Mouse (Mus musculus) brain, embryonic 18.5 days (tissue): ENCODE results near the gene Zdhhc5.
"Not testable (repeated sequence)": the region's sequence is repeated elsewhere in the genome, so short reads cannot be mapped to it uniquely, and the experiment has no call there.

Experiments used
- DNase-seq: peaks from one replicate; pipeline ENCODE4 v3.0.0-alpha.2; 2012; ENCODE audit warnings: low read depth, low spot score

The Zdhhc5 gene

DNA sequence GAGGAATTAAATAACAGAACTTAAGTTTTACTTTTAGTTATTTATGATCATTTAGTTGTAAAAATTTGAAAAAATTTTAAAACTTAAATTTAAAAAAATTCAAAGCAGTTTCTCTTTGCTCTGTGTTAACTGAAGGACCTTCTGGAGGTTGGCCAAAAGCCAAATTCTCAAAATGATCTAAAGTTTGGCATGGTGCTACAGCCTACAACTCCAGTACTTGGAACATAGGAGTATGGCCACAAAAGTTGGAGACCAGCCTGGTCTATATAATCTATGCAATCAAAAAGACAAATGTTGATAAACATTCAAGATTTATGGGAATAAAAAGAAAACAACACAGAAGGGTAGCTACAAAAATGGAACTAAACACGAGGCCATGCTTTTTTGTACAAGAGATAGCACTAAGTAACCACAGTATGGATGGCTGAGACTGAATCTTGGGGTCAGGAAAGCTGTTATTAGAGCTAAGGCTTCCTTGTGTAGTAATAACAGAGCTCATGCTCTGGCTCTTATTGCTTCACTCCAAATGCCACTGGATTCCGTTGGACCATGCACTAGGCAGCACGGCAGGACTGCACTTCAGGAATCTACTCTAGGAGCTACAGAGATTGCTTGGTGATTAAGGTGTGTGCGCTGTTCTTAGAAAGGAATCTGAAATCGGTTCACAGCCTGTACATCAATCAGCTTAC lies 19.8 kb downstream of the Zdhhc5 start:
- DNase-seq = no peak

DNA sequence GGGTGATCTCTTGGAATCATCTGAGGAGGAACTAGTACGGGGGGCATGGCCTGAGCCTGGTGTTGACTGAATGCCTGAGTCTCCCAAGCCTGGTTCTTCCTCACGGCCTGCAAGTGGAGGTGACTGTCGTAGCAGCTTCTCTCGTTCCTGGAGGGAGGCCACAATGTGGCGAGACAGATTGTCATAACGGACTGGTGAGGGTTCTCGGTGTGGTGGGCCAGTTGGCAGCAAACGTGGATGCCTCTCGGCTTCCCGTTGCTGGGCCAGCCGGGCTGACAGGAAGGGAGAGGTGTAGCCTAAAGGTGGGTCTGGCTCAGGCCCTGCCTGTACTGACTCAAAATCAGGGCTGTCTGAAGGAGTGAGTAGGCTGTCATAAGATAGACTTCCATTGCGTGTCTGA lies 24.9 kb downstream of the Zdhhc5 start:
- DNase-seq = no peak

DNA sequence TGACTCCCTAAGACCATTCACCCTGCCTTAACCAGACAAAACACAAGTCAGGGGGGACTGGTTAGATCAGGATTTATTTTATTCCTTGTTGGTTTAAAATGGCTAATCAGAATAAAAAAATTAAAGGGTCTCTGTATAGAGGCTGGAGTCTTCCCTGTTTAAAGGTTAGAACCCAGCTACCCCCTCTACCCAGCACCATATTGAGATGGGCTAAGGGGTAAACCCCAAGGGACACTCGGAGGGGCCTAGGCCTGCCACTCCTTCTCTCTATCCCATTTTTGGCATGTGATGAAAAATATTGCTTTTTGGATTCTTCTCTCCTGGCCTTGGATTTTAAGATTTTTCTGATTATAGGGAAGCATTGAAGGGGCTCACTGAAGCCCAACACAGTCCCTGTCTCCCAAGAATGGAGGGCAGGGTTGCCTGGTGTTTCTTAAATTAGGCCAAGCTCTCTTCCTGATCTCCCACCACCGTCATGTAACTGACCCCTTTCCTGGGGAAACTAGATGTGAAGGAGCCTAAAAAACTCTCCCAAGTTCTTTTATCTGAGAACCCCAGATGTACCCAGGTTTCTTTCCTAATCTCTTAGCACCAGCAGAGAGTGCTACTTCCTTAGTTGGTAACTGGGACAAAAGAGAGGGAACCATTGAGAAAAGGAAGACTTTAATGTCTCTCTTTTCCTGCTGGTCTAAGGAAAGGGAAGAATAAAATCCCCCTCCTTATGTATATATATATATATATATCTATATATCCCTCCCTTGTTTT lies 26.7 kb downstream of the Zdhhc5 start:
- DNase-seq = no peak

DNA sequence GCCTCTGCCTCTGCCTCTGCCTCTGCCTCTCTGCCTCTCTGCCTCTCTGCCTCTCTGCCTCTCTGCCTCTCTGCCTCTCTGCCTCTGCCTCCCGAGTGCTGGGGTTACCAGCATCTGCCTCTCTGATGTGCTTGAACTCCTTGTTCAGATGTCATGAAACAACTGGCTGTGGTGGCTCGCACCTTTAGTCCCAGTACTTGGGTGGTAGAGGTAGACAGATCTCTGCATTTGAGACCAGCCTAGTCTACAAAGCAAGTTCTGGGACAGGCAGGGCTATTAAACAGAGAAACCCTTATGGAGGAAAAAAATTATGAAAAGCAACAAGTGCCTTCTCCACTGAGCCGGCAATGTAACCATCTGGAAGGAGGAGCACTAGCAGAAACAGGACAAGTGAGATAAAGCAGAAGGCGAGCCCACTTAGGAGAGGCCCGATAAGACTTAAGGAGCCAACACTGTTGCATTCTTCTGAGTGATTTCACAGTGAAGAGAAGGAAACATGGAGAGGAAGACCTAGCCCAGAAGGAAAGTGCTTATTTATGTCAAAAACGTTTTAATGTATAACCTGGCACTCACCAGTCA lies 32.3 kb downstream of the Zdhhc5 start:
- no peak for DNase-seq

GRCm38 (mm10) chr2:84679016-84679415 lies 36.0 kb downstream of the Zdhhc5 start, which contains the start of gene Tmx2:
Gene Tmx2, minus strand, starts transcription at chr2:84679140.
- DNase-seq = no peak

GRCm38 (mm10) chr2:84677968-84678880 lies 36.8 kb downstream of the Zdhhc5 start, which contains the start of the genes Gm28635 and Med19:
Gene Gm28635, minus strand, starts transcription at chr2:84678041.
Gene Med19, plus strand, starts transcription at chr2:84678402.
- peak; percentile 99 for DNase-seq

DNA sequence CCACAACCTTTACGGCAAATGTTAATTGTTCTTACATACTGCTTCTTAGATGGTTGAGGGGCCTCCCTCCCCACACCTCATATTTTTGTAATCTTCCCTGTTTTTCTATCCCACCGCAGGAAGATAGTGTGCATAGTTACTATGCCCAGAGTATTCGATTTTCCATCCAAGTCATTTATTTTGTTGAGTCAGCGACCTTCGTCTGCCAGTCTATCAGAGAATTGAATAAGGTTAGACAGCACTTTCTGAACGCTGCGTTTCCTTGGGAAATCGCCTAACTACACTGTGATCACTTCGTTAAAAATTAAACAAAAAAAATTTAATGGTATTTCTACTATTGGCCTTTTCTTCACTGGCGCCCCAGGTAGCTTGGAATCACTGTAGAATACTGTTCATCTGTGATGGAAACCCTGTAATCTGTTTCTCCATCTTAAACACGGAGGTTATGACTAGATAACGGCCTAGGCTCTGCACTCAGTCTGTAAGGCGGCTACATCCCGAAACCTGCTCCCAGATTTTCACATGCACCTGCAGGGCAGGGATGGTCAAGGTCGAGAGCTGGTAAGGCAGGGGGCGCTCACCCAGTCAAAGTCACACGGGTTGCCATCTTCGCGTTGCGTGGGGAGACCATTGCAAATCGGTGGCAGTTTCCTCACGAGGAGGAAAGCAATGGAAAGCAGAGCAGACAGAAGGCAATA lies 37.6 kb downstream of the Zdhhc5 start:
- DNase-seq = no peak

DNA sequence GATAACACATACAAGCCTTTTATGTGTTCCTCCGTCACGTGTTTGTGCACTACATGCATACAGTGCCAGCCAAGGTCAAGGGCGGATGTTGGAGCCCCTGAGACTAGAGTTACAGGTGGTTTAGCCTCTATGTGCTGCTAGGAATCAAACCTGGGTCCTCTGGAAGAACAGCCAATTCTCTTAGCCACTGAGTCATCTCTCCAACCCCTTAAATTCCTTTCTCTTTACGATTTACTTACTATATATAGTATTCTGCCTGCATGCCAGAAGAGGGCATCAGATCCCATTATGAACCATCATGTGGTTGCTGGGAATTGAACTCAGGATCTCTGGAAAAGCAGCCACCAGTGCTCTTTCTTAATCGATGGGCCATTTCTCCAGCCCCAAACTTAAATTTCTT lies 43.4 kb downstream of the Zdhhc5 start:
- DNase-seq = not testable (repeated sequence)

- peak; percentile 93 for DNase-seq
Measured at GRCm38 (mm10) chr2:84670569-84670933, 44.4 kb downstream of the Zdhhc5 start, which contains the start of gene Selenoh. Gene Selenoh, minus strand, starts transcription at chr2:84670770.

DNA sequence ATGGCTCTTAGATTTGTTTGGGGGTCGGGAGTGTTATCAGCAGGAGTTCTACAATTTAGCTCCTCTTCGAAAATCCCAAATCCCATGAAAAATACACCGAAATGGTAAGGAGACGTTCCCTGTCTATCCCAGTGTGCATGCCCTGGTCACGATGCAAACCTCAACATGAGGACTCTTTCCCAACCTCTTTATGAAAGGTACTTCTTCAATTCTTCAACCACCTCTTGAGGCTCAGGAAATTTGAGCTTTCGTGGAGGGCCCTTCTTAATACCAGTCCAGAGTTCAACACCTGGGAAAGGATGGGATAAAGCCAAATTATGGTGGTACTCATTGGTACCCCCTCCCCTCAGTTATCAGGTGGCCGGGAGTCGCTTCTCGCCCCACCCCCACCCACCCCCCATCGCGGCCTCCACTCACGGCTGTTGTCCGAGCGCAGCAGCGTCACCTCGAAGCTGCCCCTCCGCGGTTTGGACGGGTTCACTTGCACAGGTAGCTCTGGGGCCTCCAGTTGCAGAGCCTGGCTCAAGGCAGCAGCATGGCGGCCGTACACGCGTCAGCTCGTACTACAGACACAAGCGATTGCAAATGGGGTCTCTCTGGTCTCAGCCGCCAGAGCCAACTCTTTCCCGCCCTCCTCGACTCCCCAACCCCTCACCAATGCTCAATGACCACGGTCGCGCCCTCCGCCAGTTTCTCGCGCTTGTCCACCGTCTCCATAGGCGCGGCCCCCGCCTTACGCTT lies 45.0 kb downstream of the Zdhhc5 start:
- no peak for DNase-seq

GRCm38 (mm10) chr2:84666081-84666480 lies 48.9 kb downstream of the Zdhhc5 start:
- no peak for DNase-seq

DNA sequence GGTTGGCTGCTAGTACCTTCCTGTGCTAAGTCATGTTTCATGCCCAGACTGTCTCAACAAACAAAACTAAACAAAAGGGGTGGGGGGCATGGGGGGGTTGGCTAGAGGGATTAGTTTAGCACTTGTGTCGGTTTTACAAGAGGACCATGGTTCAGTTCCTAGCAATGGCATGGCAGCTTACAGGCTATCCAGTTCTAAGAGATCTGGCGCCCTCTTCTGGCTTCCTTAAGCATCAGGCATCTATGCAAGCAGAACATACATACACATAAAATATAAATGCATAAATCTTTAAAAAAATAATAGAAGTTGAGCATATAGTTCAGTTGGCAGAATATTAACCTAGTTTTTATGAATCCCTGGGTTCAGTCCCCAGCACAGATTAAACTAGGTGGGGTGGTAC lies 52.1 kb downstream of the Zdhhc5 start:
- no peak for DNase-seq

DNA sequence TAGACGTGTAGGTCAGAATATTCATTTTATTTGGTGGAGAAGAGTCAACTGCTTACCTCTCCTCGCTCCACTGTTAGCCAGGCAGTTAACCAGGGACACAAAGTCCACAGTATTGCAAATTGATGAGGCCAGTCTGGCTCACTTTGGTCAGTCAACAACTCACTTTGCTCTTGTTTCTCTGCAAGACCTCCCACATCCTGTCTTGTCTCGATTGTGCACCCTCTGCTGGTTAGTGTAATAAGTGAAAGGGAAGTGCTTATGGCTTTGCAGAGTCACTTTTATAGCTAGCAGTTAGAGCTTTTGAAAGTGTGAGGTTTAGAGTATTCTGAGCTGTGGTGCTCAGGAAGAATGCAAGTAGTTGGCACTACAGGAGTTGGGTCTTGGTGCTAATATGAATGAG lies 54.7 kb downstream of the Zdhhc5 start:
- no peak for DNase-seq

DNA sequence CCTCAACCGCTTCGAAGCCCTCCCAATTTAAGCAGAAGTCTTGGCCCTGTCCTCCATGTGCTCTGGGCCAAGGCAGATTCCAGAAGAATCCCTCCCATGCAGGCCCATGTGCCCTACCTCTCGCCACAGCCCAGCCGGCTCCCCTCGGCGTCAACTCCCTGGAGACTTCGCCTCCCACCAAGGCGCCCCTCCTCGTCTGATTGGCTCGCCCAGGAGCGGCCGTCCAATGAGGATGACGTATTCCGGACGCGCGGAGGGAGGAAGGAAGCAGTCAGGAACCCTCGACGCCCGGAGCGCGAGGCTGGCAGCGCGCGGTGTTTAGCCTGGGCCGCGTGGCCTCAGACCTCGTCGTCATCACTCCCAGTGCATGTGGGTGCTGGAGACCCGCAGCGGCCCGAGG lies 56.2 kb downstream of the Zdhhc5 start, which contains the start of gene Btbd18:
Gene Btbd18, plus strand, starts transcription at position 274 of the 400 bp plus-strand sequence.
- no peak for DNase-seq

DNA sequence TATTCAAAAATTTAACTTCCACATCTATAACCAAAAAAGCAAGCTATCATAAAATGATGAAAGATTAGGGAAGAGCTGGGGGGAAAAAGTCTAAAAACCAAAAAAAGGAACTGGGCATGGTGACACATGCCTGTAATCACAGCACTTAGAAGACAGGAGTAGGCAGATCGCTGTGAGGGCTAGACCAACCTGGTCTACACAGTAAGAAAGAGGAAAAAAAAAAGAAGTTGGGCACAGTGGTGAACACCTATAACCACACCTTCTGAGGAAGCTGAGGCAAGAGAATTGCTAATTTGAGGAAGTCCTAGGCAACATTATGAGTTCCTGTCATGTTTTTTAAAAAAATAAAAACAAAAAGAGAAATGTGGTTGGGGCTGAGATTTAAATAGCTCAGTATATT lies 59.1 kb downstream of the Zdhhc5 start:
- no peak for DNase-seq

DNA sequence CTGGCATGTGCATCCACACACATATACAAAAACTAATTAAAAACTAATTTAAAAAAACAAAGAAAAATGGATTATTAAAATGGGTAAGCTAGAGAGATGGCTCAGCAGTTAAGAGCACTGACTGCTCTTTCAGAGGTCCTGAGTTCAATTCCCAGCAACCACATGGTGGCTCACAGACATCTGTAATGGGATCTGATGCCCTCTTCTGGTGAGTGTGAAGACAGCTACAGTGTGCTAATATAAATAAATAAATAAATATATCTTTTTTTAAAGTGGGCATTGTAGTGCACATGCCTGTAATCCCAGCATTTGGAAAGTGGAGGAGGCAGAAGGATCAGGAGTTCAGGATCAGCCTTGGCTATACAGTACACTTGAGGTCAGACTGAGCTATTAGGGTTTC lies 61.6 kb downstream of the Zdhhc5 start:
- no peak for DNase-seq

DNA sequence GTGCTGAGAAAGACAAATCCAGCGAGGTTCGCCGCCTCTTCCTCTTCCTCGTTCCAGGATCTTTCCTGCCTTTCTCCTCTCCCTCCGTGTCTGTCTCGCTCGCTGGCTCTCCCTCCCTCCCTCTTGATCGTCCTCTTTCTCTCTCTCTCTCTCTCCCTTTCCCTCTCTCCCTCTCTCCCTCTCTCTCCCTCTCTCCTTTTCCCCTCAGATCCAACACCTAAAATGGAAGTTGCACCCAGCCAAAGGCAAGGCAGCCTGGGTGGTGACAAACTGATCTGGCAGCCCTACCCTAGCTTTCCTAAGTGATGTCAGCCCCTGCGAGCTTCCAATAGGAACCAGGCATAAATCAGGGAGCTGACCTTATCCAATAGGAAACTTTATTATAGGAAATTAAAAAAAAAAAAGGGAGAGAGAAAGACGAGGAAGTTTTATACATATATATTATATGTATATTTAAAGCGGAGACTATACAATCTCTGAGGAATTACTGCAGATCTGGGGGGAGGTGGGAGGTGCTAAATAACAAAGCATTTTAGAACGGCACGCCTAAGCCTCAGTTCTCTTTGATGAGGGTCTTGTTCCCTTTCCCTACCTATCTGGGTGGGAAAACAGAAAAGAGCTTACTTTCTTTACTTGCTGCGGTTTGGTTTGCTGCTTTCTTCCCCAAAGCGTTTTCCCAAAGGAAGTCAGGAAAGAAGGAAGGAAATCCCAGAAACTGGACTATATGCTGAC lies 64.3 kb downstream of the Zdhhc5 start, which contains the start of gene Ctnnd1:
Gene Ctnnd1, minus strand, starts transcription at position 302 of the 732 bp plus-strand sequence.
- DNase-seq = peak; percentile 93

DNA sequence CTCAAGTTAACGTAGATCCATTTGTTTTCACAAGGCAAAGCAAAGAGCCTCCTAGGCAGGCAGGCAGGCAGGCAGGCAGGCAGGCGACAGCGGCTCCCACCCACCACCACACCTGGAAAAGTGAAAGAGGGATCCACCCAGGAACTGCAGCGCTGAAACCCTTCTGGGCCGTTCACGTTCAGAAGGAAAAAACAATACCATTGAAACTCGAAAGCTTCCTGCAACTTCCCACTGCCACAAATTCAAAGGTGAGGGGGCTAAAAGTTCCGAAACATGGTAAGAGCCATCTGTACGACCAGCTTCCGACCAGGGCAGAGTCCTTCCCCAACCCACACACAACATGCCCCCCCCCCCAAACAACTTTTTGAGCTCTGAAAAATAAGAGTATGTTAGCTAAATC lies 65.3 kb downstream of the Zdhhc5 start:
- no peak for DNase-seq

DNA sequence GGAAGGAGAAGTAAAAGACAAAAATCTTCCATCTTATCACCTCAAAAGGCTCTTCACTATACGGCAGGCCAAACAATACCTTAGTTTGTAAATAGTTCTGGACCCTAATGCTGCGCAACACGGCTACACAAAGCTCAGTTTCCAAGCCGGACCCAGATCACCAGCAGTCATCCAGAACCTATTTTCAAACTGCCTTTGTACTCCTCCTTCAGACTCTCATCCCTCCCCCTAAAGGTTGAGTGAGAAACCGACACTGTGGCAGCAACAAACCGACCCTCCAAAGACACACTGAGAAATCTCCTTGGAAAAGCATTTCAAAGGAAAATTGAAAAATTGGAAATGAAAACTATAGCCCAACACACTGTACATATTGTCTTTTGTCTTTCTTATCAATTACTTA lies 66.6 kb downstream of the Zdhhc5 start:
- DNase-seq = no peak
